Mouse (Mus musculus) mammary gland, adult 2 months (tissue): ENCODE measurements around the gene Sept9. TPM values are rescaled to one million over a fixed set of nuclear protein-coding genes. Genes with fewer than 3 reads are reported as not detected.

Source experiments
- polyA plus RNA-seq: library from polyadenylated mRNA; depleted of rRNA; stranded (reverse); fragments of >200 nt; gene quantifications from 2 replicates; pipeline ENCODE4 v1.2.3, GENCODE M21; 2012; ENCODE audit warnings: low replicate concordance; rRNA removed

The Sept9 gene
- polyA plus RNA-seq = 29.2 and 44.9 TPM in 2 replicates

GRCm38 (mm10) chr11:117199282-117200175 lies at the start of gene Sept9:
TSS of gene Sept9 (plus strand) at chr11:117199661.

Other genes with a start within 250 kb of the Sept9 start
- 82.7 and 89.9 TPM in 2 replicates for gene Sec14l1, start 84.5 kb upstream of the Sept9 start, polyA plus RNA-seq